Mouse (Mus musculus) liver, embryonic 11.5 days (tissue): ENCODE data around the gene Gm11634. TPM values are rescaled to one million over a fixed set of nuclear protein-coding genes. Genes with fewer than 3 reads are reported as not detected.
A peak's percentile ranks its signal among the peaks of the same experiment; 100 is the strongest.
"Not testable (repeated sequence)": the region's sequence is repeated elsewhere in the genome, so short reads cannot be mapped to it uniquely, and the experiment has no call there.

ENCODE experiments used
- ATAC-seq: fragments of 200-750 bp; cut with Nextera tagmentation; replicated peaks from 2 replicates; pipeline ENCODE4 v1.8.0; 2017; ENCODE audit warnings: moderate number of reproducible peaks, mild to moderate bottlenecking, moderate TSS enrichment, moderate library complexity; ENCODE audit not compliant: low FRiP score
- DNase-seq: peaks from one replicate; pipeline ENCODE4 v3.0.0-alpha.2; 2017; ENCODE audit warnings: low spot score
- H3K27ac ChIP-seq: fragments of 300-500 bp; sonication (generic); 2 replicates; pipeline ENCODE4 v1.5.1; 2014; ENCODE audit warnings: mild to moderate bottlenecking, low read depth, low read length, control low read depth
- H3K27me3 ChIP-seq: fragments of 300-500 bp; sonication (generic); replicated peaks from 2 replicates; pipeline ENCODE4 v1.6.1; 2014; ENCODE audit warnings: low read length, mixed read lengths; ENCODE audit not compliant: control insufficient read depth, insufficient read depth
- H3K36me3 ChIP-seq: fragments of 300-500 bp; sonication (generic); 2 replicates; pipeline ENCODE4 v1.6.1; 2014; ENCODE audit warnings: mild to moderate bottlenecking, low read length, moderate library complexity, mixed read lengths; ENCODE audit not compliant: control insufficient read depth, insufficient read depth
- H3K4me1 ChIP-seq: fragments of 300-500 bp; sonication (generic); replicated peaks from 2 replicates; pipeline ENCODE4 v1.6.1; 2014; ENCODE audit warnings: low read length, mixed read lengths; ENCODE audit not compliant: control insufficient read depth, insufficient read depth
- H3K4me2 ChIP-seq: fragments of 300-500 bp; sonication (generic); 2 replicates; pipeline ENCODE4 v1.6.1; 2014; ENCODE audit warnings: mild to moderate bottlenecking, control low read depth, moderate library complexity
- H3K4me3 ChIP-seq: fragments of 300-500 bp; sonication (generic); 2 replicates; pipeline ENCODE4 v1.5.1; 2014; ENCODE audit warnings: low read depth, low read length, control low read depth
- H3K9ac ChIP-seq: fragments of 300-500 bp; sonication (generic); 2 replicates; pipeline ENCODE4 v1.6.1; 2014; ENCODE audit warnings: low read depth, low read length, control low read depth
- H3K9me3 ChIP-seq: fragments of 300-500 bp; sonication (generic); 2 replicates; pipeline ENCODE4 v1.6.1; 2016; ENCODE audit warnings: low read length, inconsistent platforms, mixed read lengths; ENCODE audit not compliant: control insufficient read depth
- WGBS: fragments of 180-500 bp; shearing (Covaris S2); extraction: QIAGEN DNeasy Blood & Tissue Kit; methylation state at CpG from one replicate; pipeline ENCODE4 v1.1.7; 2014; 5-methylcytosine and 5-hydroxymethylcytosine counted together
- polyA plus RNA-seq: library from polyadenylated mRNA; unstranded; fragments of >200 nt; fragmentation: Nextera tagmentation; extraction: Ambion mirVana; gene quantifications from 2 replicates; pipeline ENCODE4 v1.2.1, GENCODE M21; 2014

Gm11634 gene
- polyA plus RNA-seq, 1 experiment from 2014 or later, result not detected

DNA sequence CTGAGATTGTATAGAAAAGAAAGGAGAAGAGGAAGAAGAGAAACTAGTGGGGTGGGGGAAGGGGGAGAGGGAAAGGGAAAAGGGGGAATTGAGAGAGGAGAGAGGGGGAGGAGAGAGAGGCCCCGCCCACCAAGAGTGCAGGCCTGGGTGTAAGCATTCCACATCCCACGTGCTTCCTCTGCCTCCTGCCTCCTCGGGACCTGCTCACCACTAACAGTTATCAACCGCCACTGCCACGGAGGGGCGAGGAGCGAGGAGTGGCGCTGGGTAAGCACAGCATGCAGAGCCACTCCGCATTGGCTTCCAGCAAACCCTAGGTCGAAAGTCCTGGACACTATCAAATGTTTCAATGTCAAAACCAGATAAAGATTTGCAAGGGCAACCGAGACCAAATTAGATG, 11.4 kb upstream of the Gm11634 start:
- no peak overlapping the region for H3K4me3 ChIP-seq
- no peaks in the 10 kb centered on the region for H3K27me3 ChIP-seq
- DNase-seq (no peak), ATAC-seq (no peak)
- WGBS, result 14% methylated on average over 11 of the region's 11 CpGs
- no peak overlapping the region for H3K27ac ChIP-seq
- H3K9me3 ChIP-seq, result no peaks in the 10 kb centered on the region
- H3K4me1 ChIP-seq, result peaks cover 10% of the 10 kb centered on the region
- H3K4me2 ChIP-seq, result peak overlapping the region; percentile 30
- H3K9ac ChIP-seq, result no peak overlapping the region
- H3K36me3 ChIP-seq, result no peaks in the 10 kb centered on the region

DNA sequence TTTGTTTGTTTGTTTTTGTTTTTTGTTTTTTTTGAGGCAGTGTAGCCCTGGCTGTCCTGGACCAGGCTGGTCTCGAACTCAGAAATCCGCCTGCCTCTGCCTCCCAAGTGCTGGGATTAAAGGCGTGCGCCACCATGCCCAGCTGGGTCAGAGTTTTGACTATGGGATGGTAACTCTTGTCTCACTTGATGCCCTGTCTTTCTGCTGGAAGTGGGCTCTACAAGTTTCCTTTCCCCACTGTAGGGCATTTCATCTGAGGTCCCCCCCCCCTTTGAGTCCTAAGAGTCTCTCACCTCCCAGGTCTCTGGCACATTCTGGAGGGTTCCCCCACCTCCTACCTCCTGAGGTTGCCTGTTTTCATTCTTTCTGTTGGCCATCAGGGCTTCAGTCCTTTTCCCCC, 8.1 kb upstream of the Gm11634 start:
- ATAC-seq, H3K4me2 ChIP-seq, H3K4me3 ChIP-seq, DNase-seq, H3K9me3 ChIP-seq, H3K4me1 ChIP-seq, H3K36me3 ChIP-seq, H3K27ac ChIP-seq, H3K9ac ChIP-seq, H3K27me3 ChIP-seq: not testable (repeated sequence)
- 86% methylated on average over 4 of the region's 4 CpGs for WGBS

- H3K4me1 ChIP-seq, H3K36me3 ChIP-seq, H3K9me3 ChIP-seq, H3K27me3 ChIP-seq: not testable (repeated sequence)
- 1% methylated on average over 30 of the region's 30 CpGs for WGBS
- ATAC-seq (peak; percentile 88), DNase-seq (peak; percentile 87)
- H3K4me3 ChIP-seq, result peak overlapping the region; percentile 4; the same call in 1 of the 2 replicates
- H3K4me2 ChIP-seq, result peak overlapping the region; percentile 48
- H3K27ac ChIP-seq, result peak overlapping the region; percentile 94
- peak overlapping the region; percentile 44 for H3K9ac ChIP-seq
Measured at GRCm38 (mm10) chr11:101604531-101605453, 5.7 kb upstream of the Gm11634 start.

- DNase-seq, result no peak
- H3K4me1 ChIP-seq, result no peaks in the 10 kb centered on the region
- no peaks in the 10 kb centered on the region for H3K27me3 ChIP-seq
- H3K4me3 ChIP-seq, result peak overlapping the region; percentile 4; the same call in 1 of the 2 replicates
- H3K36me3 ChIP-seq, result no peaks in the 10 kb centered on the region
- WGBS, result 7% methylated on average over 3 of the region's 3 CpGs
- ATAC-seq, result no peak
- peak overlapping the region; percentile 94; the same call in 1 of the 2 replicates for H3K27ac ChIP-seq
- peak overlapping the region; percentile 48 for H3K4me2 ChIP-seq
- H3K9me3 ChIP-seq, result no peaks in the 10 kb centered on the region
- no peak overlapping the region for H3K9ac ChIP-seq
Measured at GRCm38 (mm10) chr11:101604116-101604515, 5.1 kb upstream of the Gm11634 start.

- H3K9me3 ChIP-seq, result no peaks in the 10 kb centered on the region
- WGBS, result 6% methylated on average over 3 of the region's 3 CpGs
- no peak for ATAC-seq
- H3K27me3 ChIP-seq, result no peaks in the 10 kb centered on the region
- H3K4me1 ChIP-seq, result no peaks in the 10 kb centered on the region
- H3K27ac ChIP-seq, result no peak overlapping the region
- no peak overlapping the region for H3K9ac ChIP-seq
- peak; percentile 72 for DNase-seq
- H3K4me3 ChIP-seq, result no peak overlapping the region
- no peaks in the 10 kb centered on the region for H3K36me3 ChIP-seq
- no peak overlapping the region for H3K4me2 ChIP-seq
Measured at GRCm38 (mm10) chr11:101602491-101602890, 3.4 kb upstream of the Gm11634 start.

DNA sequence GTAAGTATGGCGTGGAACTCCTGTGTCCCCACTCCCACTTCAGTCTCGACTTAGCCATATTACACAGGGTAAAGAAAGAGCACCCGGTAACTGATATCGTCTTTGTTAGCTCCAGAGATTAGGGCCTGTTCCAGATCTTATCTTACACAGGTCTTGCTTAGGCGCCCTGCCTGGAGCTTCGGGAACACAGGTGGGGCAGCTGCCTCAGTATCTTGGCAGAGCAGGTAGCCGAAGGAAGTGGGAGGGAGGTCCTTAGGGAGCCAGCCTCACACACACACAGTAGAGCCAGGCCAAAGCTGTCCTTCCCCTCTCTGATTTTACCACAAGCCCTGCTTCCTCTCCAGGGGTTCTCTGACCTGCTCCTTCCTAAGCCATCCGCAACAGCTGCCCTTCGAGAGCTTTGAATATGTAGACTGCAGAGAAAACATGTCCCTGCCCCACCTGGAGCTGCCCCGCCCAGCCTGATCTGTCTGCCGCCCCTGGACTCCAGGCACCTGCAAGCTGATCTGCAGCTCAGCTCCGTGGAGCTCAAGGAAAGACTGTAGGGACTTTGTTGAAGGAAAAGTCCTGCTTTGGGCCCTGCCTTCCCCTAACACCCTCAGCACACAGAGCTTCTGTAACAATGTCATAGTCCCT, 8.9 kb downstream of the Gm11634 start:
- DNase-seq (no peak), ATAC-seq (no peak)
- no peaks in the 10 kb centered on the region for H3K9me3 ChIP-seq
- no peak overlapping the region for H3K4me3 ChIP-seq
- no peak overlapping the region for H3K4me2 ChIP-seq
- H3K27ac ChIP-seq, result no peak overlapping the region
- no peaks in the 10 kb centered on the region for H3K27me3 ChIP-seq
- H3K36me3 ChIP-seq, result no peaks in the 10 kb centered on the region; the same call in 1 of the 2 replicates
- no peak overlapping the region for H3K9ac ChIP-seq
- peaks cover 6% of the 10 kb centered on the region; the same call in 1 of the 2 replicates for H3K4me1 ChIP-seq
- 77% methylated on average over 12 of the region's 12 CpGs for WGBS

DNA sequence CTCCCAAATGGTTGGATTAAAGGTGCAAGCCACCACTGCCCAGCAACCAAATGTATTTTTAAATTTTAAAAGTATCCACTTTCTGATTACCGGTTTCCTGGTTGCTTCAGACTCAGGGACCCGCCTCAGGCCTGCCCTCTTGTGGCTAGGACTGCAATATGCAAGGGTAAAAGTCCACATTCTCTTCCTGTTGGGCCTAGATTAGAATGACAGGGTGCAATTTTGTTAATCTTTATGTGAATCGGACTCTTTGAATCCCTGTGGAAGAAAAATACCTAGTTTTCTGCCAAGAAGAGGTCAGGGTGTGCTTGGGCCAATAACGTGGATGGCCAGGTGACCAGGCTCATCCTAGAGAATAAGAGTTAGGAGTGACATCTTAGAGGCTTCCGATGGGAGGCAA, 9.6 kb downstream of the Gm11634 start:
- no peak for ATAC-seq
- H3K27me3 ChIP-seq, result no peaks in the 10 kb centered on the region
- no peaks in the 10 kb centered on the region for H3K9me3 ChIP-seq
- peak; percentile 69 for DNase-seq
- H3K4me3 ChIP-seq, result no peak overlapping the region
- peaks cover 6% of the 10 kb centered on the region; the same call in 1 of the 2 replicates for H3K4me1 ChIP-seq
- WGBS, result 26% methylated on average over 5 of the region's 5 CpGs
- H3K9ac ChIP-seq, result no peak overlapping the region
- no peak overlapping the region for H3K4me2 ChIP-seq
- H3K27ac ChIP-seq, result no peak overlapping the region
- no peaks in the 10 kb centered on the region; the same call in 1 of the 2 replicates for H3K36me3 ChIP-seq

DNA sequence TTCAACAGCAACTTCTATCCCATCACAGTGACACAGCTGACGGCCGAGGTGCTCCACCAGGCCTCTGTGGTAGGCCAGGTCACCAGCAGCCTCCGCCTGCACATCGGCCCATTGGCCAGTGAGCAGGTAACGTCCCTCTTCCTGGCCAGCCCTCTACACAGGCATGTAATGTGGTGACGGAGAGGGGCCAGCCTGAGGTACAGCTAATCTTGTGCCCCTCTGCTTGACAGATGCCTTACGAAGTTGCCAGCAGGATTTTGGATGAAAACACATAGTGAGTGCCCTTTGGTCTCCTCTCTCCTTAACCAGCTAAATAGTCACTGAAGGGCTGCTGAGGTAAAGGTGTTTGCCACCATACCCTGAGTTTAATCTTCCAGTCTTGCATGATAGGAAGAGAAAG, 10.2 kb downstream of the Gm11634 start:
- Histone ChIP-seq H3K4me1 (peaks cover 6% of the 10 kb centered on the region; the same call in 1 of the 2 replicates), H3K36me3 (no peaks in the 10 kb centered on the region; the same call in 1 of the 2 replicates), H3K4me3 (no peak overlapping the region), H3K4me2 (no peak overlapping the region), H3K9me3 (no peaks in the 10 kb centered on the region), H3K9ac (0 out of 2 replicates have a peak overlapping the region, but pooled peaks have one; percentile 10), H3K27me3 (no peaks in the 10 kb centered on the region), H3K27ac (no peak overlapping the region)
- no peak for ATAC-seq
- 88% methylated on average over 7 of the region's 7 CpGs for WGBS
- no peak for DNase-seq
